Mouse (Mus musculus) common myeloid progenitor, adult 5-6 weeks (primary cell): ENCODE measurements around the gene Prmt7. TPM values are rescaled to one million over a fixed set of nuclear protein-coding genes. Genes with fewer than 3 reads are reported as not detected.

Experiments
- ATAC-seq: replicated peaks from 2 replicates; pipeline ENCODE4 v1.8.0; 2016; ENCODE audit warnings: low read depth, mild to moderate bottlenecking, moderate TSS enrichment, inconsistent platforms; ENCODE audit not compliant: poor library complexity, severe bottlenecking
- total RNA-seq: library from RNA; stranded (forward); fragments of 200-1000, 187-1606 nt; gene quantifications from 2 replicates; pipeline ENCODE4 v1.2.3, GENCODE M21; 2017

Gene Prmt7
- total RNA-seq, 1 experiment from 2014 or later: 51.4 TPM

DNA sequence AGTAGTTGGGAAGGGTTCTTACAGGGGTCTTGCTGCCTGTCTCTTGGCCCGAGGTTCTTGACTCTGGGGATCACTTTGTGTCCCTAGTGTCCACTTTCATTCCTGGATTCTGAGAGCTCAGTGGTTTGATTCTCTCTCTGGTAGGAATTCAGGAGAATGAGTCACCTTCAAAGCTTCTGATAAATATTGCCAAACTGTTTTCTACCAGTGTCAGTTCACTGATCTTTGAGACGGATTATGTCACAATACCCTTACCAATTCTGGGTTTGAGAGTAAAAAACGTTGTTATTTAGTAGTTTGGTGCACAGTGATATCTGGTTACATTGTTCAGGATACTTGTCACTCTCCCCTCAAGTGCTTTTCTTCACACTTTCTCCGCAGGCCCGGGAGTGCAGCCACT, 69.4 kb downstream of the Prmt7 start:
- no peak for ATAC-seq

DNA sequence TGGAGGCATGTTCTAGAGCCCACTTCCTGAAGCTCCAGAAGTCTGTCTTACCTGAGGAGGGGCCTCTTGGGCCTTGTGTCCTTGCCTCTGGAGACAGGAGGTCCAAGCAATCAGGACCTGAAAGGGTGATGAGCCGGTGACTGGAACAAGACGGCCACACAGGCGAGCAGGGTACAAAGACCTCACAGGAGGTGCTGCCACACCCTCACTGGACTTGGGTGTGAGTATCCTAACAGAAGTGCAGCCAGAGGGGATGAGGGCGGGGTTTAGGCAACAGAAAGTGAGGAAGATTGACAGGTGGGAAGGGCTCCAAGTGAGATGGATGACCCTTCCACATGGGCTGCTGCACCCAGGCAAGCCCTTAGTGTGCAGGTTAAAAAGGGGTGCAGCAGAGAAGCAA, 70.1 kb downstream of the Prmt7 start:
- ATAC-seq: no peak

DNA sequence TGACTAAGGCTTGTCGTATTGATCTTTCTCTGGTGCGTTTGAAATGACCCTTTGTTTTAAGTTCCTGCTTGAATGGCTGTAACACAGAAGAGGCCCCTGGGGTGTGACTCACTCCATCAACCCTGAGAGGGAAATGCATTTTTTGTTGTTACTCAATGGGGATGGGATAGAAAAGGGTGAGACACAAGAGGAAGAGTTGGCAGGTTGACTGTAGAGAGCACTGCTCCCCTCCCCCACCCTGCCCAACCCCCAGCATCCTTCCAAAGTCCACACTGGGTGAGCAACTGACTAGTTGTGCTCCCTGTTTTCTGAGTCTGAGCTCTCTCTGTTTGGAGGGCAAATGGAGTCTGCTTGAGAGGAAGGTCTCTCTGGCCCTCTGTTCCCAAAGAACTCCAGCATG, 76.7 kb downstream of the Prmt7 start:
- ATAC-seq: no peak

DNA sequence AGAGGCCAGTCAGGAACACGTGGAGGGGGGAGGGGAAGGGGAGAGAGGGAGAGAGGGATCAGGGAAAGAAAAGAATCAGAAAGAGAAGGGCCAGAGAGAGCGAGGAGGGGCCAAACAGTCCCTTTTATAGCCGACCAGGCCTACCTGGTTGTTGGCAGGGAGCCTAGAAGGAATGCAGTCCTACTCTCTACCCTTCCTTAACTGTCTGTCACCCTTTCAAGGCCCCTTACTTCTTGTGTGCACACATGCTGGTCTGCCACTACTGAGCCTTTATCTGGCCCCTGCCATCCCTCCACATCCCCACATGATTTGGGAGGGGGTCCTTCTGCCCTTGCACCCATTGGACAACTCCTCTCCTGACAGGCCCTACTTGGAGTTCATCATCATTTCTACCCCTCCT, 78.0 kb downstream of the Prmt7 start:
- no peak for ATAC-seq

DNA sequence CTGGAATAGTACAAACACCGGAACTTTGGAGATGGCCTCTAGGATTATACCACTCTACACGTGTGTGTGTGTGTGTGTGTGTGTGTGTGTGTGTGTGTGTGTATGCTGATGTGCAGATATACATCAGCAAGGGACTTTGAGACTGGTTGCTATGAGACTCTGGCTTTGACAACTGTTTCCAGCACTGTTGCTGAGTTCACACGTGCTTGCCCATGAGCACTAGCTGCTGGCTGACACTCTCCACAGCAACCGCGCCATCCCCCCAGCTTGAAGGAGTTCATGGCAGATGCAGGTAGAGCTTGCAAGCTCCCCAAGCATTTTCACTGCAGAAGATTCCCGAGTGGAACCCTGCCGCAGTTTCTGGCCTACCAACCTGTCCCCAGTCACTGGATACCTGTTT, 78.7 kb downstream of the Prmt7 start:
- ATAC-seq: no peak

DNA sequence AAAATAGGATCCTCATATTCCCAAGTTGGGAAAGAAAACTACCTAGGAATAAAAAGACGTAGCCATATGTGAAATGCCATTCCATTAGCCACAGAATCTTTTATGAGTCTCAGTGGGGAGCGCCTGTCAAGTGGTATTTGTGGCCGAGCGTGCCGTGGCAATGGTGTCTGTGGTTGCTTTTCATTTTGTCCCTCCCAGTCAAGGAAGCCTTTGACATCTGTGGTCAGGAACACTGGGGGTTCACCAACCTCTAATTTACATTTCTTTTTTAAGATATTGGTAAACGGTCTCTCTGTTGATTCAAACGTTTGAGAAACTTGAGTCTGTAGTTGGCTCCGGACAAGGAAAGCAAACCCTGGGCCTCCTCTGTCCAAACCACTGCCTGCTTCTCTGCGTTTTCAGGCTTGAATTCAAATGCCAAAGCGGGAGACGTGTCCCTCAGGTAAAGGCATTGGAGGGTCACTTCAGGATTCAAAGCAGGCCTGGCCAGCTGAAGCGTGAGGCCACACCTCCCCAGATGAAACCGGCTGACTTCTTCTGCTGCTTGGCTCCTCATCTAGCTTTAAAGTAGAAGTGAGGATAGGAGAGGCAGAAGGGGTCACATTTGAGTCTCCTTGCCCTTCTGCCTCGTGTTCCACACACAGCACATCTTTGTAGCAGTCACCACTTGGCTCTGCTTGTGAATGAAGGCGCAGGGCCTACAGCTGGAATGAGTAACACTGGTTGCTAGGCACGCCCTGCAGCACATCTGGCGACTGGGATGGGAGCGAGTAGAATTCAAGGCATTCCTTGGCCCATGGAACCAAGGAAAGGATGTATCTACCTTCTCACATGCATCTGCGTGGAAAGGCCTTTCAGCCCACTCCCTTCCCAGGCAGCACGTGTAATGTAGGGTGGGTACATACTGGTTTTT, 82.0 kb downstream of the Prmt7 start:
- peak; percentile 86 for ATAC-seq

DNA sequence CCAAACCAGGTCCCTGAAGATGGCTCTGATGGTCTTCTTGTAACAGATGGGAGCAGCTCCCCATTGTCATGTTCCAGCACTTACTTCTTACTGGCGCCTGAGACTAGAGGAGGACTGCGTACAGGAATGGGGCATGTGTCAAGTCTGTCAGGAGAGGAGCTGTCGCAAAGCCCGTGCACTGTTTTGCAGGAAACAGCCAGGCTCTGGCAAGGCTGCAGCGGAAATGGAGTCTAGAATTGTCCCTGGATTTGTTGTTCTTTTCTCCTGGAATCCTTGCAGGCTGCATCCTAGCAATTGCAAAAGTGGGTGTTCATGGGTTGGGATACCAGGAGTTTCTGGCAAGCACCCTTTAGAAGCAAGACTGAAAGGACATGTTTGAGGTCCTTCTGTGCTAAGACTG, 87.5 kb downstream of the Prmt7 start:
- no peak for ATAC-seq

GRCm38 (mm10) chr8:106298846-106299245, 88.1 kb downstream of the Prmt7 start:
- ATAC-seq: no peak

DNA sequence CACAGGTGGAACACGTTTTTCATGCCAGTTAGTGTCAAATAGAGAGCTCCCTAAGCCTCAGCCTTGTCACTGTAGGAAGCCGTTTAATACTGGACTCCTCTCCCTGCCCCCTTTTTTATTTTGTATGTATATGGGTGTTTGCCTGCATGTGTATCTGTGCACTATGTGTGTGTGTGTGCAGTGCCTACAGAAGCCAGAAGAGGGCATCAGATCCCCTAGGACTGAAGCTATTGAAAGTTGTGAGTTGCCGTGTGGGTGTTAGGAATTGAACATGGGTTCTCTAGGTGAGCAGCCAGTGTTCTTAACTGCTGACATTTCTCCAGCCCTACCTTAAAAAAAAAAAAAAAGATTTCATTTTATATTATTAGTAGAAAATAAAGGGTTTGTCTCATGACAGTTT, 89.0 kb downstream of the Prmt7 start:
- ATAC-seq: no peak

- ATAC-seq: no peak
These were observed 90.3 kb downstream of the Prmt7 start for GRCm38 (mm10) chr8:106300739-106301715.

Other genes with a start within 250 kb of the Prmt7 start
- 1.9 and 8.1 TPM in 2 replicates for gene Slc12a4, start 244.8 kb upstream of the Prmt7 start, total RNA-seq
- not detected in 2 replicates for gene Dpep3, start 231.5 kb upstream of the Prmt7 start, total RNA-seq
- gene Dus2, start 219.6 kb upstream of the Prmt7 start, total RNA-seq: 9.7 and 17.6 TPM in 2 replicates
- gene Dpep2nb, start 205.0 kb upstream of the Prmt7 start, total RNA-seq: 0.41 TPM in 1 of 2 replicates, not detected in the other
- 8.7 and 12.3 TPM in 2 replicates for gene Ddx28, start 199.1 kb upstream of the Prmt7 start, total RNA-seq
- 37.3 and 47.8 TPM in 2 replicates for gene Nfatc3, start 152.1 kb upstream of the Prmt7 start, total RNA-seq
- not detected in 2 replicates for gene Esrp2, start 74.0 kb upstream of the Prmt7 start, total RNA-seq
- 11.2 and 13.3 TPM in 2 replicates for gene Pla2g15, start 60.5 kb upstream of the Prmt7 start, total RNA-seq
- 24.0 and 28.2 TPM in 2 replicates for gene Slc7a6, start 42.1 kb upstream of the Prmt7 start, total RNA-seq
- gene Slc7a6os, start within 50 bp of the Prmt7 start, total RNA-seq: 36.8 and 50.1 TPM in 2 replicates
- gene Smpd3, start 127.1 kb downstream of the Prmt7 start, total RNA-seq: 0.14 and 0.92 TPM in 2 replicates
- 13.4 and 13.5 TPM in 2 replicates for gene Zfp90, start 204.4 kb downstream of the Prmt7 start, total RNA-seq